Mouse (Mus musculus) gastrocnemius, adult 18-20 months (tissue): ENCODE measurements around the gene Ckm. TPM values are rescaled to one million over a fixed set of nuclear protein-coding genes. Genes with fewer than 3 reads are reported as not detected.

Source experiments
- DNase-seq: peaks from one replicate; pipeline ENCODE4 v3.0.0; 2021; ENCODE audit warnings: low spot score
- total RNA-seq, 2 experiments: library from RNA; stranded (reverse); gene quantifications; 2 replicates each; pipeline ENCODE4 v1.2.3; 2021

Ckm gene
- total RNA-seq, 2 experiments from 2014 or later: 37,972 to 42,859 TPM

DNA sequence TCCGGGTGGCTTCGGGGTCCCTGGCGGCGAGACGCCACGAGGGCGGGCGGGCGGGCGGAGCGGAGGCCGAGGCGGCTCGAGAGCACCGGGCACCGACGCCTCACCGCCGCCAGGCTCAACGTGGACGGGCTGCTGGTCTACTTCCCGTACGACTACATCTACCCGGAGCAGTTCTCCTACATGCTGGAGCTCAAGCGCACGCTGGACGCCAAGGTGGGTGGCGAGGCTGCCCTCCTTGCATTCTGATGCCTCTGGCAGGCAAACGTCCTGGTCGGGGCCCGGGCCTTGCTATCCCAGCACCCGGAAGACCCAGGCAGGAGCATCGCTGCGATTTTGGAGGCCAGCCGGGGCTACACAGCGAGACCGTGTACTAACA is 22.4 kb upstream of the Ckm start:
- DNase-seq: peak; percentile 19

DNA sequence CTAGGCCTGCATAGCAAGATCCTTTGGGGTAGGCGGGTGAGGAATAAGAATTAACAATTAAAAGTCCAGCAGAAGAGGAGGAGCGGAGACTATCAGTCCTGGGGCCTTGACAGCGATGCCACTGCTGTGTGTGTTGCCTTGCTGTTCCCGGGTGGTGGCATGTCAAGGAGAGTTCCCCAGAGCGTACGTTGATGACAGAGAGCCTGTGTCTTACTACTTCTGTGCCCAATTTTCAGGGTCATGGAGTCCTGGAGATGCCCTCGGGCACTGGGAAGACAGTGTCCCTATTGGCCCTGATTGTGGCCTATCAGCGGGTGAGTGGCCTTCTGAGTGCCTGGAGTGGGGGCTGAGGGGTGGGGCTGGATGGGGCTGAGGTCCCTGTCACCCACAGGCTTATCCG is 20.9 kb upstream of the Ckm start:
- DNase-seq: no peak

DNA sequence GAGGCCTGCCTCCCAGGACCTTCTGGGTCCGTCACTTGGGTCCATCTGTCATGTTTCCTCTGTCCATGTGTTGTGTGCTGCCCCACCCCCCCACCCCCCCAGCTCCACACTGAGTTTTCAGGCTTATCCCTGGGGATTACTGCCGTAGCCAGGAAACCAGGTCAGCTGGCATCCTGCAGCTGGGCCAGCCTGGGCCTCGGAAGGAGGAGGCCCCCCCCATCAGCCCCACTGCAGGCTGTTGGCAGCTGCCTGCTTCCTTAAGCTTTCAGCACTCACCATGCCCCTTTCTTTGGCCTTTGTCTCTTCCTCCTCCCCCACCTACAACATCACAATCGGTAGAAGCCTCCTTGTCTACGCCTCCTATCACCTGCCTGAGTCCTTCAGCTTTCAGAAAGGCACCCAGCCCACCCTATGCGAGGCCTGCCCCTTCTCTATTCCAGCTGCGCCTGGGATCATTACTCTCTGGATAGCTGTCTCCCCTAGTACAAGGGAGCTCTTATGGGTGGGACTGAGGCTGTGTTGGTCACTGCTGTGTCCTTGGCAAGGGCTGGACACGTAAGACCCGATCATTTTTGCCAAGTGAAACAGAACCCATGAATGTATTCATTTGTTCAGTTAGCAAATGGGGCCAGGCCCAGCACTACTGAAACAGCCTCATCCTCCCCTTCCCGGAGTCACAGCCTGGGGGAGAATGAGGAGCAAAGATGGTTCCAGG is 15.7 kb upstream of the Ckm start:
- DNase-seq: no peak

DNA sequence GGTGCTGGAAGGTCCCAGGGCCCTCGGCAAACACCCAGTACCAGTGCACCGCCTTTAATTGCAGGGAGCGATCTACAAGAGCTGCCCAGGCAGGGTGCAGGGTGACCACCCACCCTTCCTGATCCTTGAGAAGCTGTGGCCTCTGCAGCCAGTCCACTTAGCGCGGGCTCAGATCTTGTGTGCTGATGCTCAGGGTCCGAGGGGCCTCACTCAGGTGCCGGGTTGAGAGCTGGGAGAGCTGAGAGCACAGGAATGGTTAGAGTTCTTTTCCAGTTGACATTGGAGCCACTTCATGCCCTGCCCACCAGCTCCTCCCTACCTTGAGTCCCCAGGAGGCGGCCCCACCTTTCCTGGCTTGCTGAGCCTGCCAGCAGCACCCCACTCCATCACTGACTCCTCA is 10.1 kb upstream of the Ckm start:
- no peak for DNase-seq

- no peak for DNase-seq
These were observed 4.9 kb upstream of the Ckm start for GRCm38 (mm10) chr7:19399496-19400280.

DNA sequence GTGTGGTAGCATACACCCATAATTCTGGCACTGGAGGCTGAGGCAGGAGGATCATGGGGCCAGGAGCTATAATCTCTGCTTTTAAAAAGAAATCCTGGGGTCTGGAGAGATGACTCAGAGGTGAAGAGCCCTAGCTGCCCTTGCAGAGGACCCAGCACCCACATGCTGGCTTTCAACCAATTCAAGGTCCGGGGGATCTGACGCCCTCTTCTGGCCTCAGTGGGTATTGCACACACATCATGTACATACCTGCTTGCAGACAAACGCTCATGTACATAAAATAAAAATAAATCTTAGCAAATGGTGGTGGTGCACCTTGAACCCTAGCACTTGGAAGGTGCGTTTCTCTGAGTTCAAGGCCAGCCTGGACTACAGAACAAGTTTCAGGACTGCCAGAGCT is 3.6 kb upstream of the Ckm start:
- no peak for DNase-seq

- DNase-seq: no peak
These were observed 2.0 kb upstream of the Ckm start for GRCm38 (mm10) chr7:19402535-19403112.

GRCm38 (mm10) chr7:19403731-19404296 is 762 bp upstream of the Ckm start, which contains the start of gene Klc3:
Klc3 (minus strand) TSS chr7:19404104.
- DNase-seq: peak; percentile 36

GRCm38 (mm10) chr7:19405417-19405816 is 841 bp downstream of the Ckm start:
- peak; percentile 84 for DNase-seq

GRCm38 (mm10) chr7:19409753-19410152 is 5.2 kb downstream of the Ckm start:
- peak; percentile 73 for DNase-seq

DNA sequence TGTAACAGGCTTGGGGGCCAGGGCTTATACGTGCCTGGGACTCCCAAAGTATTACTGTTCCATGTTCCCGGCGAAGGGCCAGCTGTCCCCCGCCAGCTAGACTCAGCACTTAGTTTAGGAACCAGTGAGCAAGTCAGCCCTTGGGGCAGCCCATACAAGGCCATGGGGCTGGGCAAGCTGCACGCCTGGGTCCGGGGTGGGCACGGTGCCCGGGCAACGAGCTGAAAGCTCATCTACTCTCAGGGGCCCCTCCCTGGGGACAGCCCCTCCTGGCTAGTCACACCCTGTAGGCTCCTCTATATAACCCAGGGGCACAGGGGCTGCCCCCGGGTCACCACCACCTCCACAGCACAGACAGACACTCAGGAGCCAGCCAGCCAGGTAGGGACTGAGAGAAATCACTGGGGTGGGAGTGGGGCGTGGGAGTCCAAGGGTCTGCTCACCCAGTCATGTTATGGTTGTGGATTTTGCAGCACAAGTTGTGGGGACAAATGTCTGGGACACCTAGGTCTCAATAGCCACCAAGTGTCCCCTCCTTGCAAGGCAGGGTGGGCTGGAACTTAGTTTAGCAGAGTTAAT is 6.3 kb downstream of the Ckm start:
- peak; percentile 94 for DNase-seq

GRCm38 (mm10) chr7:19411783-19412182 is 7.2 kb downstream of the Ckm start:
- peak; percentile 78 for DNase-seq

GRCm38 (mm10) chr7:19413525-19413924 is 8.9 kb downstream of the Ckm start:
- DNase-seq: peak; percentile 26

DNA sequence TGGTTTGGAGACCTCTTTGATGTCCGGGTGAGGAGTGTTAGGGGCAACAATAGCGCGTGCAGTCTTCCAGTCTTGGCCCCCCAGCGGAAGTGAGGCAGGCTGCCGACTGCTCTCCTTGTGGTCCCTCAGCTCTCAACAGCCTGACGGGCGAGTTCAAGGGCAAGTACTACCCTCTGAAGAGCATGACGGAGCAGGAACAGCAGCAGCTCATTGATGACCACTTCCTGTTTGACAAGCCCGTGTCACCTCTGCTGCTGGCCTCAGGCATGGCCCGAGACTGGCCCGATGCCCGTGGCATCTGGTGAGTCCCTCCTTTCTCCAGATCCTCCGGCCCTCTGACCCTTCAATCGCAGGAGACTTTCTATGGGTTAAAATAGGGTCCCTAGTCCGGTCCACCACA is 12.0 kb downstream of the Ckm start:
- DNase-seq: no peak

DNA sequence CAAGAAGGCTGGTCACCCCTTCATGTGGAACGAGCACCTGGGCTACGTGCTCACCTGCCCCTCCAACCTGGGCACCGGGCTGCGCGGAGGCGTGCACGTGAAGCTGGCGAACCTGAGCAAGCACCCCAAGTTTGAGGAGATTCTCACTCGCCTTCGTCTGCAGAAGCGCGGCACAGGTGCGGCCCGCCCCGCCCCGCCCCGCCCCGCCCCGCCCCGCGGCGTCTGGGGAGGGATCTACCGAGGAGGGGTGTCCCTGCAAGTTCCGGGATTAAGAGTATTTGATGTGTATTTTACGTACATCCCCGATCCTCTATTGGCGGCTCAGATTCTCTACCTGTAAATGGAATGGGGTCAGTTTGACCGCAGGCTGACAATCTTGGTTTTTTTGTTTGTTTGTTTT is 15.5 kb downstream of the Ckm start:
- DNase-seq: no peak

- peak; percentile 81 for DNase-seq
These were observed 16.5 kb downstream of the Ckm start for GRCm38 (mm10) chr7:19420821-19421636.

DNA sequence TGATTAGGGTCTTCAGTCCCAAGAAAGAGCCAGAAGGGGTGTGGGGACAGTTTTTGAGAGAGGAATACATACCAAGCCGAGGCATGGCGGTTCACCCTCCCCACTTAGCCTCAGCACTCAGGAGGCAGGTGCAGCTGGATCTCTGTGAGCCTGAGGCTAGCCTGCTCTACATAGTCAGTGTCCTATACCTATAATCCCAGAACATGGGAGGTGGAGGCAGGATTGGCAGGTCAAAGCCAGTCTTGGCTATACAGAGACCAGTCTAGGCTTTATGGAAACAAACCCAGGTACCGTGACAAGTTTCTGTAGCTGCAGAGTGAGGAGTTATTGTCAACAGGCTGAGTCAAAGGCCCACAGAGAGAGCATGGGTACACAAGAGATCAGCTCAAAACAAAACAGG is 18.5 kb downstream of the Ckm start:
- DNase-seq: peak; percentile 57

- DNase-seq: peak; percentile 65
These were observed 19.5 kb downstream of the Ckm start for GRCm38 (mm10) chr7:19424051-19424450.

- no peak for DNase-seq
These were observed 21.8 kb downstream of the Ckm start for GRCm38 (mm10) chr7:19426349-19426748.

DNA sequence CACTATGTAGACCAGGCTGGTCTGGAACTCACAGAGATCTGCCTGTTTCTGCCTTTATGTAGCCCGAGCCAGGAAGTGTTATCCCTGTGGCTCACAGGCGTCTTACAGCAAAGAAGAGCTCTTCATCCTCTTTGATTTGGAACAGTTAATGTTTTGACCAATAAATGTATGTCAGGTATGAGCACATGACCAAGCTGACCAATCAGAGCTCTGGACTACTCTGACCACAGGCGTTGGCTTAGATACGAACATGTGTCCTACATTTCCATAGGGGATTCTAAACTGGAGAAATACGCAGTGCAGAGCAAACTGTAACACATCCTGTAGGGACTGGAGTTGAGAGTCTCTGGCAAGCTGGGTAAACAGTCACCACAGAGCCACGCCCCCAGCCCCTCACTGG is 22.3 kb downstream of the Ckm start:
- DNase-seq: no peak
